Mouse (Mus musculus) cerebellum, adult 2 months (tissue): Measurements from ENCODE around the gene Pld5.

ENCODE experiments used
- CTCF ChIP-seq: fragments of 200-500 bp; IDR thresholded peaks from 2 replicates; pipeline ENCODE4 v1.5.1; 2011; ENCODE audit warnings: low read depth, mild to moderate bottlenecking, control low read depth, low read length, moderate library complexity, borderline replicate concordance; ENCODE audit not compliant: insufficient read depth
- POLR2A ChIP-seq: fragments of 200-500 bp; IDR thresholded peaks from 2 replicates; pipeline ENCODE4 v1.6.1; 2011; ENCODE audit warnings: low read length, control low read depth, borderline replicate concordance; ENCODE audit not compliant: insufficient read depth

- no peak for TF ChIP-seq CTCF
- no peak for TF ChIP-seq POLR2A
These were observed 277.9 kb downstream of the Pld5 start for GRCm38 (mm10) chr1:175997076-175997651.
